ENCODE assay signal across 21 mouse cellular contexts in the genomic region with DNA sequence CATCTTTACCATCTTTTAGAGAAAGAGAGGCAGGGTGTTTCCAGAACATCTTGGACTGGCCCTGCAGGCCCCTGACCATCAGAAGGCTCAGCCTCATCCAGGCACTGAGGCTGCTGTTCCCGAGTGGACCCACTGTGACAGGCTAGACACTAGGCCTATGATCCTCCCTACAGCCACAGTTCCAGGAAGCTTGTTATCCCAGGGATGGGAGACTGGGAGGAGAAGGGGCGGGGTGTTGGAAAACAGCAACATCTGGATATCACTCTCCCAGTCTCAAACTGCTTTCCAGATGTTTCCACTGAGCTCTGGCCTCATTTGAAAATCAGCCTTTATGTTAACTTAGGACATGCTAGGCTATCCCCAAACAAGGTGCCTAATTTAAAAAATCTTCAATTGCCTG.
DNase-seq lines count a peak whose midpoint lies in the region; ATAC-seq lines count a peak whose summit lies in the region.
"Had no signal": no experiment of that assay in that cellular context is flagged by ENCODE, and none has a peak within 500 bp of the region (broad histone marks: within the 10 kb centered on the region; RNA-seq: fewer than 3 reads in every experiment).

No protein-coding gene starts in this region.

- ATAC-seq in embryonic facial prominence, embryonic 11.5 days (replicated peaks; ENCODE audit: insufficient number of reproducible peaks, low FRiP score, low TSS enrichment, low read depth): no peak
- ATAC-seq in limb, embryonic 12.5 days (ENCODE audit: insufficient number of reproducible peaks, insufficient read depth, low FRiP score, low TSS enrichment, low read depth): 0 out of 2 replicates have a peak, but pooled peaks have one; percentile 61
- no peak for ATAC-seq in hindbrain, embryonic 14.5 days (ENCODE audit: low FRiP score)
- ATAC-seq: CD4-positive, CD25-positive, alpha-beta regulatory T cell, adult 4 months; forebrain, embryonic 16.5 days; hindbrain, embryonic 16.5 days; intestine, embryonic 15.5 days; liver, embryonic 12.5 days; midbrain, embryonic 15.5 days had no signal

- no peaks in the 10 kb centered on the region for H3K36me3 ChIP-seq in embryonic facial prominence, embryonic 11.5 days (replicated peaks; ENCODE audit: control insufficient read depth, insufficient read depth, low read depth, low read length)
- H3K36me3 ChIP-seq in embryonic facial prominence, embryonic 10.5 days (replicated peaks): no peaks in the 10 kb centered on the region
- H3K36me3 ChIP-seq in limb, embryonic 12.5 days: no peaks in the 10 kb centered on the region
- no peaks in the 10 kb centered on the region for H3K36me3 ChIP-seq in limb, embryonic 10.5 days
- H3K36me3 ChIP-seq in hindbrain, embryonic 14.5 days (replicated peaks; ENCODE audit: control insufficient read depth, insufficient read depth): peaks cover 5% of the 10 kb centered on the region
- H3K36me3 ChIP-seq: heart, embryonic 10.5 days; intestine, embryonic 15.5 days; liver, embryonic 12.5 days; midbrain, embryonic 15.5 days; neural tube, embryonic 12.5 days had no signal

- no peaks in the 10 kb centered on the region for H3K27me3 ChIP-seq in embryonic facial prominence, embryonic 11.5 days (ENCODE audit: control insufficient read depth, insufficient read depth, low read length)
- no peaks in the 10 kb centered on the region for H3K27me3 ChIP-seq in embryonic facial prominence, embryonic 10.5 days (replicated peaks; ENCODE audit: low read depth, poor library complexity, severe bottlenecking)
- no peaks in the 10 kb centered on the region for H3K27me3 ChIP-seq in limb, embryonic 12.5 days
- no peaks in the 10 kb centered on the region for H3K27me3 ChIP-seq in limb, embryonic 10.5 days (ENCODE audit: low read depth, poor library complexity, severe bottlenecking)
- H3K27me3 ChIP-seq in hindbrain, embryonic 14.5 days (ENCODE audit: control insufficient read depth, insufficient read depth, low read length): no peaks in the 10 kb centered on the region
- H3K27me3 ChIP-seq: intestine, embryonic 15.5 days; midbrain, embryonic 15.5 days; neural tube, embryonic 12.5 days had no signal

- no peak overlapping the region for H3K4me3 ChIP-seq in embryonic facial prominence, embryonic 11.5 days (ENCODE audit: low read depth, low read length)
- no peak overlapping the region for H3K4me3 ChIP-seq in embryonic facial prominence, embryonic 10.5 days
- no peak overlapping the region for H3K4me3 ChIP-seq in limb, embryonic 12.5 days (replicated peaks)
- H3K4me3 ChIP-seq in limb, embryonic 10.5 days: no peak overlapping the region
- no peak overlapping the region for H3K4me3 ChIP-seq in hindbrain, embryonic 14.5 days (replicated peaks; ENCODE audit: low read length)
- H3K4me3 ChIP-seq: heart, embryonic 10.5 days; intestine, embryonic 15.5 days; liver, embryonic 12.5 days; midbrain, embryonic 15.5 days; neural tube, embryonic 12.5 days had no signal

- no peak overlapping the region for H3K27ac ChIP-seq in embryonic facial prominence, embryonic 11.5 days (replicated peaks; ENCODE audit: low read depth, low read length)
- H3K27ac ChIP-seq in embryonic facial prominence, embryonic 10.5 days (replicated peaks): no peak overlapping the region
- no peak overlapping the region; the same call in 1 of the 2 replicates for H3K27ac ChIP-seq in limb, embryonic 12.5 days
- H3K27ac ChIP-seq in limb, embryonic 10.5 days: no peak overlapping the region
- H3K27ac ChIP-seq in hindbrain, embryonic 14.5 days: no peak overlapping the region
- H3K27ac ChIP-seq: heart, embryonic 10.5 days; intestine, embryonic 15.5 days; liver, embryonic 12.5 days; midbrain, embryonic 15.5 days; neural tube, embryonic 12.5 days had no signal

- WGBS in embryonic facial prominence, embryonic 11.5 days: 54% methylated on average over 2 of the region's 2 CpGs
- 47% methylated on average over 2 of the region's 2 CpGs for WGBS in embryonic facial prominence, embryonic 10.5 days
- 21% methylated on average over 2 of the region's 2 CpGs for WGBS in limb, embryonic 12.5 days
- WGBS in limb, embryonic 10.5 days: 45% methylated on average over 2 of the region's 2 CpGs
- 79% methylated on average over 2 of the region's 2 CpGs for WGBS in hindbrain, embryonic 14.5 days

- H3K4me1 ChIP-seq in embryonic facial prominence, embryonic 11.5 days (ENCODE audit: control insufficient read depth, insufficient read depth, low read length): 0 out of 2 replicates have a peak, but pooled peaks cover 2% of the 10 kb centered on the region
- H3K4me1 ChIP-seq in embryonic facial prominence, embryonic 10.5 days: 0 out of 2 replicates have a peak, but pooled peaks cover 3% of the 10 kb centered on the region
- peaks cover 12% of the 10 kb centered on the region for H3K4me1 ChIP-seq in limb, embryonic 12.5 days (replicated peaks)
- H3K4me1 ChIP-seq in limb, embryonic 10.5 days: peaks cover 6% of the 10 kb centered on the region
- H3K4me1 ChIP-seq in hindbrain, embryonic 14.5 days (replicated peaks; ENCODE audit: control insufficient read depth, insufficient read depth, low read length): no peaks in the 10 kb centered on the region
- H3K4me1 ChIP-seq: heart, embryonic 10.5 days; intestine, embryonic 15.5 days; liver, embryonic 12.5 days; midbrain, embryonic 15.5 days; neural tube, embryonic 12.5 days had no signal

- H3K9me3 ChIP-seq in embryonic facial prominence, embryonic 11.5 days (replicated peaks; ENCODE audit: control insufficient read depth, low read length): no peaks in the 10 kb centered on the region
- no peaks in the 10 kb centered on the region for H3K9me3 ChIP-seq in embryonic facial prominence, embryonic 10.5 days
- no peaks in the 10 kb centered on the region for H3K9me3 ChIP-seq in limb, embryonic 12.5 days
- H3K9me3 ChIP-seq in limb, embryonic 10.5 days (replicated peaks): no peaks in the 10 kb centered on the region
- no peaks in the 10 kb centered on the region for H3K9me3 ChIP-seq in hindbrain, embryonic 14.5 days (ENCODE audit: control insufficient read depth, low read length)
- H3K9me3 ChIP-seq: heart, embryonic 10.5 days; intestine, embryonic 15.5 days; liver, embryonic 12.5 days; midbrain, embryonic 15.5 days; neural tube, embryonic 12.5 days had no signal

- H3K4me2 ChIP-seq in embryonic facial prominence, embryonic 11.5 days (ENCODE audit: low read depth, low read length): no peak overlapping the region
- H3K4me2 ChIP-seq in limb, embryonic 12.5 days: no peak overlapping the region
- no peak overlapping the region for H3K4me2 ChIP-seq in hindbrain, embryonic 14.5 days (replicated peaks)
- H3K4me2 ChIP-seq: intestine, embryonic 15.5 days; liver, embryonic 12.5 days; midbrain, embryonic 15.5 days; neural tube, embryonic 12.5 days had no signal

- intact Hi-C loops in gastrocnemius, postnatal 14 days (cut with DNase I; ENCODE audit: low total_unique reads): no loop called here

- H3K9ac ChIP-seq in embryonic facial prominence, embryonic 11.5 days (replicated peaks; ENCODE audit: low read length): no peak overlapping the region
- no peak overlapping the region for H3K9ac ChIP-seq in limb, embryonic 12.5 days (replicated peaks)
- H3K9ac ChIP-seq in hindbrain, embryonic 14.5 days: no peak overlapping the region
- H3K9ac ChIP-seq: intestine, embryonic 15.5 days; liver, embryonic 12.5 days; midbrain, embryonic 15.5 days; neural tube, embryonic 12.5 days had no signal

- DNase-seq in embryonic facial prominence, embryonic 11.5 days (ENCODE audit: low spot score): peak; percentile 63
- no peak for DNase-seq in embryonic facial prominence, embryonic 10.5 days (ENCODE audit: low spot score)
- DNase-seq in limb, embryonic 10.5 days (ENCODE audit: low spot score): no peak
- peak; percentile 20 for DNase-seq in gastrocnemius, postnatal 14 days
- peak; percentile 17 to 41 for DNase-seq in lung, postnatal 4 days
- no peak for DNase-seq in hindbrain, embryonic 14.5 days (ENCODE audit: low spot score)
- DNase-seq: adrenal gland, postnatal 36 days; cerebellum, adult 9-10 months; kidney, adult 8-10 months; kidney, postnatal 10 days; left cerebral cortex, postnatal 4 days; right cerebral cortex, postnatal 14 days had no signal

Comparison
In these comparisons a context has a peak if more than half of its experiments do, and no peak if none do; other contexts are left out.
1. DNase-seq: peak in embryonic facial prominence, embryonic 11.5 days (single experiment), gastrocnemius, postnatal 14 days (single experiment) and lung, postnatal 4 days (2 of 2); none in embryonic facial prominence, embryonic 10.5 days (single experiment), limb, embryonic 10.5 days (single experiment) and hindbrain, embryonic 14.5 days (single experiment).